Mouse (Mus musculus) adrenal gland, adult 8-10 months (tissue): ENCODE data around the gene Mrgprf. TPM values are rescaled to one million over a fixed set of nuclear protein-coding genes. Genes with fewer than 3 reads are reported as not detected.

Experiments
- DNase-seq: peaks from one replicate; pipeline ENCODE4 v3.0.0; 2022
- total RNA-seq, 4 experiments: library from RNA; stranded (reverse); gene quantifications; 2 replicates each; pipeline ENCODE4 v1.2.4; 2022

The Mrgprf gene
- total RNA-seq, 4 experiments from 2014 or later = 0.91 to 3.0 (median 1.2) TPM

- DNase-seq = no peak
These were observed 845 bp downstream of the Mrgprf start for GRCm38 (mm10) chr7:145301341-145302005.

GRCm38 (mm10) chr7:145302488-145303285 is 2.1 kb downstream of the Mrgprf start:
- peak; percentile 31 for DNase-seq

- DNase-seq = no peak
These were observed 3.5 kb downstream of the Mrgprf start for GRCm38 (mm10) chr7:145304153-145304552.

GRCm38 (mm10) chr7:145307636-145308035 is 7.0 kb downstream of the Mrgprf start:
- DNase-seq = no peak

- no peak for DNase-seq
These were observed 7.5 kb downstream of the Mrgprf start for GRCm38 (mm10) chr7:145308061-145308675.

- DNase-seq = peak; percentile 74
These were observed 8.2 kb downstream of the Mrgprf start for GRCm38 (mm10) chr7:145308866-145309265.

GRCm38 (mm10) chr7:145309877-145310276 is 9.2 kb downstream of the Mrgprf start:
- DNase-seq = no peak

GRCm38 (mm10) chr7:145310526-145310925 is 9.9 kb downstream of the Mrgprf start:
- no peak for DNase-seq

GRCm38 (mm10) chr7:145312137-145312536 is 11.5 kb downstream of the Mrgprf start:
- DNase-seq = no peak

- no peak for DNase-seq
These were observed 14.3 kb downstream of the Mrgprf start, which contains the start of gene Mrgprd for GRCm38 (mm10) chr7:145314785-145315411. Gene Mrgprd, plus strand, starts transcription at chr7:145314835.

GRCm38 (mm10) chr7:145317522-145317921 is 16.9 kb downstream of the Mrgprf start:
- DNase-seq = no peak

- DNase-seq = no peak
These were observed 18.9 kb downstream of the Mrgprf start for GRCm38 (mm10) chr7:145319481-145319880.

GRCm38 (mm10) chr7:145323607-145324006 is 23.0 kb downstream of the Mrgprf start:
- DNase-seq = no peak

- DNase-seq = no peak
These were observed 25.1 kb downstream of the Mrgprf start for GRCm38 (mm10) chr7:145325697-145326096.

- DNase-seq = no peak
These were observed 29.4 kb downstream of the Mrgprf start for GRCm38 (mm10) chr7:145329982-145330381.

GRCm38 (mm10) chr7:145330641-145331040 is 30.0 kb downstream of the Mrgprf start:
- no peak for DNase-seq

- DNase-seq = no peak
These were observed 31.9 kb downstream of the Mrgprf start for GRCm38 (mm10) chr7:145332376-145333041.

GRCm38 (mm10) chr7:145333936-145334335 is 33.3 kb downstream of the Mrgprf start:
- no peak for DNase-seq

- no peak for DNase-seq
These were observed 33.9 kb downstream of the Mrgprf start for GRCm38 (mm10) chr7:145334428-145335027.

GRCm38 (mm10) chr7:145335199-145335598 is 34.6 kb downstream of the Mrgprf start:
- DNase-seq = no peak

- DNase-seq = no peak
These were observed 35.1 kb downstream of the Mrgprf start for GRCm38 (mm10) chr7:145335616-145336332.
